Mouse (Mus musculus) MEL (cell line): ENCODE results near the gene Fbxo17.

Experiments
- CHD1 ChIP-seq: IDR thresholded peaks from 2 replicates; pipeline ENCODE4 v1.6.1; 2012; ENCODE audit warnings: low read depth, mild to moderate bottlenecking, inconsistent platforms, low read length, improper control_type of control experiment
- CTCF ChIP-seq, 3 experiments: IDR thresholded peaks in 2 of 3; conservative IDR thresholded peaks in 1 of 3; 2 replicates each; pipeline ENCODE4 v1.5.1; 2011 to 2012; ENCODE audit warnings: low read length in 3 of 3, low read depth in 2 of 3, mild to moderate bottlenecking in 2 of 3, improper control_type of control experiment in 1 of 3, inconsistent platforms in 1 of 3, mixed read lengths in 1 of 3, moderate library complexity in 1 of 3; ENCODE audit not compliant: control insufficient read depth in 1 of 3, insufficient read depth in 1 of 3, poor library complexity in 1 of 3, severe bottlenecking in 1 of 3
- E2F4 ChIP-seq: IDR thresholded peaks from 2 replicates; pipeline ENCODE4 v1.6.1; 2011; ENCODE audit warnings: low read depth, low read length, improper control_type of control experiment, borderline replicate concordance
- ELF1 ChIP-seq: IDR thresholded peaks from 2 replicates; pipeline ENCODE4 v1.6.1; 2014; ENCODE audit warnings: low read depth, mild to moderate bottlenecking, inconsistent platforms, low read length, improper control_type of control experiment, moderate library complexity
- HCFC1 ChIP-seq: IDR thresholded peaks from 2 replicates; pipeline ENCODE4 v1.6.1; 2012; ENCODE audit warnings: low read depth, mild to moderate bottlenecking, inconsistent platforms, low read length, improper control_type of control experiment, moderate library complexity
- POLR2AphosphoS5 ChIP-seq: IDR thresholded peaks from 2 replicates; pipeline ENCODE4 v1.6.1; 2012; ENCODE audit warnings: low read depth, borderline replicate concordance, mild to moderate bottlenecking, inconsistent platforms, low read length, moderate library complexity, mixed read lengths
- RAD21 ChIP-seq: IDR thresholded peaks from 2 replicates; pipeline ENCODE4 v1.6.1; 2011; ENCODE audit warnings: mild to moderate bottlenecking, low read depth, low read length, improper control_type of control experiment
- SMC3 ChIP-seq: IDR thresholded peaks from 2 replicates; pipeline ENCODE4 v1.6.1; 2011; ENCODE audit warnings: low read depth, low read length, improper control_type of control experiment
- TBP ChIP-seq: IDR thresholded peaks from 2 replicates; pipeline ENCODE4 v1.8.0; 2011; ENCODE audit warnings: low read depth, low read length, improper control_type of control experiment

DNA sequence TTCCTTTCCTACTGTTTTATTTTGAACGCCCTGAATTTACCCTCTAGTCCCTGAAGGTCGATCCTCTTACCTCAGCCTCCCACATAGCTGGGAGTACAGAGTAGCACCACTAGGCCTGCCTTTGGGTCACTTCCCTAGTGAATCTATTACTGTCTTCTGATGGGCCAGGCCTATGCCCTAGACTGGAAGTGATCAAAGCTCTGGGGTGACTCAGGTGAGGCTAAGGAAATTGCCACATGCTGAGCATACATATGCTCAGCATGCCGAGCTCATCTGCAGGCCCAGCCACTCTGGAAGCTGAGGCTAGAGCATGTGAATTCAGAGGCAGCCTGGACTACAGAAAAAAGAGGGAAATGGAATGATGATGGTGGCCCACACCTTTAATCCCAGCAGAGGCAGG lies 56.6 kb downstream of the Fbxo17 start:
- TF ChIP-seq ELF1, result no peak
- no peak for TF ChIP-seq CTCF (IDR thresholded peaks at IDR 0.05 in 2 of 3, conservative IDR thresholded peaks at IDR 0.05 in 1 of 3; ENCODE audit: control insufficient read depth in 1 of 3, insufficient read depth in 1 of 3, low read depth in 2 of 3, low read length in 3 of 3, poor library complexity in 1 of 3, severe bottlenecking in 1 of 3)
- no peak for TF ChIP-seq CHD1
- TF ChIP-seq RAD21, result no peak
- no peak for TF ChIP-seq SMC3
- TF ChIP-seq POLR2AphosphoS5, result no peak
- no peak for TF ChIP-seq TBP
- TF ChIP-seq E2F4, result no peak
- no peak for TF ChIP-seq HCFC1
